Mouse (Mus musculus) gonadal fat pad, adult 2 months (tissue): ENCODE data around the gene Ereg. TPM values are rescaled to one million over a fixed set of nuclear protein-coding genes. Genes with fewer than 3 reads are reported as not detected.

Experiments used
- DNase-seq: peaks from one replicate; pipeline ENCODE4 v3.0.0-alpha.2; 2012; ENCODE audit warnings: low read depth
- polyA plus RNA-seq: library from polyadenylated mRNA; depleted of rRNA; stranded (reverse); fragments of >200 nt; gene quantifications from 2 replicates; pipeline ENCODE4 v1.2.3, GENCODE M21; 2012; rRNA removed

The Ereg gene
- polyA plus RNA-seq = 0.03 and 0.04 TPM in 2 replicates

DNA sequence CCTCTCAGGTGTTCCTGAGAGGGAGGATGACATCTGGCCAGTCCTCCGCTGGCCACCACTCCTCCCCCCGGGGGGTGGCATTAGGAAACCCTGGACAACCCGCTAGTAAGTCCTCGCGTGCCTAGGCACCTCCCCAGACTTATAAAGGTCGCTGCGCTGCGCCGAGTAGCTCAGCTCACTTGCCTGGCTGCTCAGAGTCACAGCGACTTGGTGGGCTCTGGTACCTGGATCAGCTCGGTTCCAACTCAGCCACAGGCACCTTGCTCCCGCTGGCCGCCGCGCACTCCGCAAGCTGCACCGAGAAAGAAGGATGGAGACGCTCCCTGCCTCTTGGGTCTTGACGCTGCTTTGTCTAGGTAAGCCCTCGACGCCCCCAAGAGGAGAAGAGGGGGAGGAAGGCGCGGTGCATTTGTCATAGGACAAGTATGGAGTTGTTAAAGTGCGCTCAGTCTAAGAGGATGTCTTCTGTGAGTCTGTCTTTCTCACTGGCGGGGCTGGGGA is at the start of gene Ereg:
TSS of gene Ereg (plus strand) at position 173 of the 501 bp plus-strand sequence.
- no peak for DNase-seq

DNA sequence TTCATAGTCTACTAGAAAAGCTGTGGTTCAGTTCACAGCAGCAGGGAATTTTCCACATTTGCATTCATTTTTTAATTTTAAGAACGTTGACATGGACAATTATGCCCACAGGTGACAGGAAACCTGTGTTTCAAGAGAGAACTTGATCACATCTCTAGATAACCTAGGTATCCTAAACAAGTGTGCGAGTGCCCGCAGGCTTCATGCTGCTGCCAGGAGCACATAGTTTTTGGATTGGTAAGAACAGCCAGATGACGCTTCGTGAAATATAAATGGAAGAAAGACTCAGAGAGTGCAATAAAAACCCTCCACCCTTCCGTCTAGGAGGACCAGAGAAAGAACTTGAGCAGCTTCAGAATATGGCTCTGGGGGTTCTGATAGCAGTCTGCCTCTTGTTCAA is 47.3 kb upstream of the Ereg start, which contains the start of gene Epgn:
TSS of gene Epgn (plus strand) at position 301 of the 400 bp plus-strand sequence.
- DNase-seq = no peak

DNA sequence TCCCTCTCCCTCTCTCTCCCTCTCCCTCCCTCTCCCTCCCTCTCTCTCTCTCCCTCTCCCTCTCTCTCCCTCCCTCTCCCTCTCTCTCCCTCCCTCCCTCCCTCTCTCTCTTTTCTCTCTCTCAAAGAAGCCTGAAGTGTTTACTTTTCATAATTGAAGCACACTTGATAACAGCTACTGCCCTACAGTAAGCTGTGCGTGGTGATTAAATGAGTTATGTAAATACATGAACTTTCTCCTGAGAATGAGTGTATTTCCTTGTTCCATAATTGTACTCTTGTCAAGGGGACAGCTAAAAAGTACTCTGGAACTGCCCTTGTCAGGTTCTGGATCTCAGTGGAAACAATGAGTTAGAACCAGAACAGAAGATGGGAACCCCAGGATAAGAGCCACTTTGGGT is 46.6 kb upstream of the Ereg start:
- DNase-seq = no peak

- no peak for DNase-seq
These were observed 43.8 kb upstream of the Ereg start for GRCm38 (mm10) chr5:91030629-91031028.

DNA sequence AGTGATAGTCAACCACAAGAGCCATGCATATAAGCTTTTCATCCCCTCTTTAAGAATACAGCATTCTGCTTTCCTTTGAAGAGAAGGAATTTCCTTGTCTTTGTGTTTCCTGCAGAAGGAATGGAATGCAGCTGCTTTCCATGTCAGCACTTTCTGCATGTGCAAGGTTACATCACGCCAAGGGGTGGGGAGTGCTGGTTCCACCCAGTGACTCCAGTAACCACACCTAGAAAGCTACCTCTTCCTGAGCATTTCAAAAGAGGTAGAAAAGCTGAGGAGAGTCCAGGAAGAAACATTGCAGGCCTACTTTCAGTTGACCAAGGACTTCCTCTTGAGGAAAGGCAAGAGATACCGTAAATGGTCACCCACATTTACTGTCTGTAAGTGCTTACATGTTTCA is 39.1 kb upstream of the Ereg start:
- no peak for DNase-seq

GRCm38 (mm10) chr5:91036628-91037027 is 37.8 kb upstream of the Ereg start:
- DNase-seq = peak; percentile 83

DNA sequence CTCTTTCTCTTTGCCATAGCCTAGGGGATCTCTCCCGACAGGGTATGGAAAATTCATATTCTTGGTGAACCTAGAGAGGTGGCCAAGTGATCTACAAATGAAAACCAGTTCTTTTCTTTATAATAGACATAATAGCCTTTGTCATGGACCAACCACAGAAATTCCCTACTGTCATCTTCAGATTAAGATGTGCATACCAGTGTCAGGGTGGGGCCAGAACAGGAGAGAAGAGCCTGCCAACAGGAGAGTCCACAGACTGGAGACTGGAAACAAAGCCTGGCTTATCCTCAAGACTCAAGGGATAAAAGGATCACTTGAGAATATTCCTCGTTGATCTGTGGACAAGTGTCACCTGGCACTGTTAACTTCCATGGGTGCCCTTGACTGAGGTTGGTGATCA is 36.7 kb upstream of the Ereg start:
- DNase-seq = no peak

DNA sequence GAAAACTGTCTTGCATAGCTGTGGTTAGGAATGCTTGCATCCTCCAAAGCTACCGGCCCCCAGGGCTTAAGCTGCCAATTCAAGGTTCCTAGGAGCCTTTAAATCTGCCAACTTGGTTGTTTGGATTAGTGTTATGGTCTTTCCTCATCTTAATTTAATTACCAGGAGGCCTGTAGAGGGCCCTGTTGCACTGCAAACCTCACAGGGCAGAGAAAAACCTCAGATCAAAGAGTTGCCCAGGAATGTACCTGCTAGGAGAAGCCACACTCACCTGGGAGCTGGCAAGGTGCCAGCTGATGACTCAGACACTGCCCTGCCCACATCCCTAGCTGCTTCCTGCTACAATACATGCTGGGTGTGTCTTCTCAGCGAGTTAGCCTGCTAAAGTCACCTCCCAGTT is 35.9 kb upstream of the Ereg start:
- DNase-seq = peak; percentile 72

DNA sequence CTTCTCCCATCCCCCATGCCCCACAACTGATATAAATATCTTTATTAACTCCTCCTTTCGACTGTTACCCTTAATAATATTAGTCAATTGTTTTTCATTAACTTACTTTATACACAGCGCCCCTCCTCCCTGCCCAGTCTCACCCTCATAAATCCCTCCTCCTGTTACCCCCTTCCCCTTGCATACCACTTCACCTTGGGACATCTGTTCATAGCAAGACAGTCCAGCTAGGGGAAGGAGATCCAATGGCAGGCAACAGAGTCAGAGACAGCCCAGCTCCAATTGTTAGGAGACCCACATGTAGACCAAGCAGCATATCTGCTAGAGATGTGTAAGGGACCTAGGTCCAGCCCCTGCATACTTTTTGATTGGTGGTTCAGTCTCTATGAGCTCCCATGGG is 35.5 kb upstream of the Ereg start:
- no peak for DNase-seq

GRCm38 (mm10) chr5:91047987-91048386 is 26.4 kb upstream of the Ereg start:
- no peak for DNase-seq

DNA sequence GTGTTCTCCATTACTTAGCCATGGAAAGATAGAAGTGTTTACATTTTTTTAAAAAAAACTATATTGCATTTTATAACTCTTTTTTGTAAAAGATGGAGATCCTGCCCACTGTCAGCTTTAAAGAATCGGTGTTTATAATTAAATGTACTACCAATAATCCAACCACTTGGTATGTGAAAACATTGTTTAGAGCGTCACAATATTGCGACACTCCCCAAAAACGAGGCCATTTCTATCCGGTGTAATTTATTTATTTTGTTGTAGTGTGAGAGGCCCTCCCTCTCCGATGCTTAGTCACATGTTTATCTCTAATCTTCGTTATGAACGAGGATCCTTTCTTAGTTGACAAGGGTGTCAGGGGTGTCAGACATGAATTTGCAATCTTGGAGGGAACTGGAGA is 26.0 kb upstream of the Ereg start:
- no peak for DNase-seq

- no peak for DNase-seq
These were observed 2.1 kb upstream of the Ereg start for GRCm38 (mm10) chr5:91072340-91072739.

DNA sequence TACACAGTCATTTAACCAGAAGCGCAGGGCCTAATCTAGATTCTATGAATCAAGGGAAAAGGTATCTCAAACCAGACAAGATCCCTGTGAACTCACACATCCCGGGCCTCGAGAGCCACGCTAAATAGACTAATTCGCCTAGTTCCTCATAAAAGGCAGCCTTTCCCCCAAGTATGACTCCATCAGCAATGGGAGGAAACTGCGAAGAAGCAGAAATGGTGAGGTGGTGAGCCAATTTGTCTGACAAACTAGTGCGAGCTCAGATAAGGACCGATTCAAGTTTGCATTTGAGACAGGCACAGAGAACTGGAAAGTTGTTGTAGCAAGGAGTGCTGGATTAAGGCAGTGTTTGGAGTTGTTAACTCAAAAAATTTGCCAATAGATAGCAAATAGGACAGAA is 796 bp upstream of the Ereg start:
- no peak for DNase-seq

DNA sequence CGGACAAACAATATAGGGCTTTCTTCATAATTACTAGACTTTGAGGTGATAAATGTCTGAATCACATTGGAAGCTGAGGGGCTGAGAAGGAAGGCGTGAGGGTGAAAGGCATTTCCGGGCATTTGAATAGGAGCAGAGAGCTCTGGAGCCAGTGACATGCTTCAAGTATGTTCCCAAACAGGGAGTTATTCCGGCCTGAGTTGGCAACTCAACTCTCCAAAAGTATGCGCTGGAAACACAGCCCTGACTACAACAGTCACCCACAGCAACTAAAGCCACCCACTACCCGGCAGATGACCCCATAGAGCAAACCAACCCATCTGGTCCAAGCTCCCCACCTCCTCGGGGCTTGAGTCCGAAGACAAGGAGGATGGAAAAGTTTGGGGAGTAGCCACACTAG is 396 bp upstream of the Ereg start:
- DNase-seq = no peak

DNA sequence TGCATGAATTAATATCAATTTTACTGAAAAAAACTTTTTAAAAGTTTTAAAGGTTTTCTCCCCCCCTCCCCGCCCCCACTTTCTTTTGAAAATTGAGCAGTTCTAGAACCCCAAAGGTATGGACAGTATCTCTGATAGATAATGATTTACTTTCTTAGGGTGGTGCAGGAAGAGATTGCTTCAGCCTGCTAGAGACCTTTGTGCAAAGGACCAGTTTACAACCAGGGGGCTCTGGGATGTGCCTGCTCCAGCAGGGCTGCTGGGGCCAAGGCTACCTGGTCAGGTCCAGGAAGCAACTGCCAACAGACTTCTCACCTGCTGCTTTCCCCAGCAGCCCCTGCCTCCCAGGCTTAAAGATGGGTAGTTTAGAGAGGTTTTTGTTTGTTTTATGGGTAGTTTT is 599 bp downstream of the Ereg start:
- no peak for DNase-seq

GRCm38 (mm10) chr5:91083016-91083415 is 8.6 kb downstream of the Ereg start:
- peak; percentile 24 for DNase-seq

- DNase-seq = no peak
These were observed 10.9 kb downstream of the Ereg start for GRCm38 (mm10) chr5:91085291-91085690.

DNA sequence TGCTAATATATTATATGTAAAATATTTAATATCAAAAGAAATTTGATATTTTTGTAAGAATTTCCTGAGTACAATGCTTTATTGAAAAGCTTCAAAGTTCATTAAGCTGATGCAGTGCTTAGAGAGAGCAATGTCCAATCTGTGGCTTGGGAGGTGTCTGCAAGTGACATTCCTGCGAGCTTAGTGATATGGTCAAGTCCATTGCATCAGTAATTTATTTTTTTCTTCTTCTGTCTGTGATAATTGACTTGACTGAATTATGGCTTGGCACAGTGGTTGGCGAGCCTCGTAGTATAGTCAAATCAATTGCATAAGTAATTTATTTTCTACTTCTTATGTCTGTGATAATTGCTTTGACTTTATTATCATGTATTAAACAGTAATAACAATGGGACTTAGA is 15.9 kb downstream of the Ereg start:
- DNase-seq = no peak

DNA sequence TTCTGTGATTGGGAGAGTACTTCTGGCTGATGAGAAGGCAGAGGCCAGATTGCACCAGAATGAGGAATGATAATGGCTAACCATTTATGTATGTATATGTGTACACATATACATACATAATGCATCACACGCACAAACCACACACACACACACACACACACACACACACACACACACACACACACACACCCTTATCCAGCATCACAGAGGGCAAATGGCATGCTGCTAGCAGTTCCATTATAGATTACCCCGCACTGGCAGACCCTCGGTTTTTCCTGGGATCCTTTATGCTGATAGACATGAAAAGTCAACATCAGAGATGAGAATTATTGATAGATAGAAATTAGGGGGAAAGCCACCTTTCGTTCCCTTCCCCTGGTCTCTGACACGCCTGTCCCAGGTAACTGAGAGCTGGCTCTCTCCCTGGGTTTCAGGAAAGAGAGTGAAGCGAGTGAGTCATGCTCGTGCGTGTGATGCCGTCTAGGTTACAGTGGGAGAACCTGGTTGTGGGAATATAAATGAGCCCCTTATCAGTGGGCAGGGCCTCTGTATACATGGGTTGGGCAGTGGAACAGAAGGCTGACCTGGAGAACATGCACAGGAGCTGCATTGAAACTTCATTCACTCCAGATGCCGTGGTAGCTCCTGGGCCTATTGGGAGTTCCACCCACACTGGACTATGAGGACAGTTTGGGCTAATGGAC is 23.6 kb downstream of the Ereg start:
- no peak for DNase-seq

DNA sequence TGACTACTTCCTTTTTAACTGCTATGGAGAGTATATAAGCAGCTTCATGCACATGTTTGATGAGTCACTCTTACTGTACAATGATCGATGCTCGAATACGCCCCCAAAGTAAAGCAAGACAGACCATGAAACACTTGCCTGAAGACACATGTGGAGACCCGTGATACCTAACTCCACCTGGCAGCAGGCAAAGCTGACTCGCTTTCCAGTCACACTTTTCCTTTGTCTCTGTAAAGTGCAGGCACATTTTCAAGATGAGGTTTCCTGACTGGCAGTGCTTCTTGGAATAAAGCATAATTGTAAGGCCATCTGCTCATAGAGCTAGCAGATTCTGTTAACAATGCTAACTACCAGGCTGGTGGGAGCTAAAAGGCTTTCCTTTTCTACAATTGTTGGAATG is 27.3 kb downstream of the Ereg start:
- DNase-seq = no peak

DNA sequence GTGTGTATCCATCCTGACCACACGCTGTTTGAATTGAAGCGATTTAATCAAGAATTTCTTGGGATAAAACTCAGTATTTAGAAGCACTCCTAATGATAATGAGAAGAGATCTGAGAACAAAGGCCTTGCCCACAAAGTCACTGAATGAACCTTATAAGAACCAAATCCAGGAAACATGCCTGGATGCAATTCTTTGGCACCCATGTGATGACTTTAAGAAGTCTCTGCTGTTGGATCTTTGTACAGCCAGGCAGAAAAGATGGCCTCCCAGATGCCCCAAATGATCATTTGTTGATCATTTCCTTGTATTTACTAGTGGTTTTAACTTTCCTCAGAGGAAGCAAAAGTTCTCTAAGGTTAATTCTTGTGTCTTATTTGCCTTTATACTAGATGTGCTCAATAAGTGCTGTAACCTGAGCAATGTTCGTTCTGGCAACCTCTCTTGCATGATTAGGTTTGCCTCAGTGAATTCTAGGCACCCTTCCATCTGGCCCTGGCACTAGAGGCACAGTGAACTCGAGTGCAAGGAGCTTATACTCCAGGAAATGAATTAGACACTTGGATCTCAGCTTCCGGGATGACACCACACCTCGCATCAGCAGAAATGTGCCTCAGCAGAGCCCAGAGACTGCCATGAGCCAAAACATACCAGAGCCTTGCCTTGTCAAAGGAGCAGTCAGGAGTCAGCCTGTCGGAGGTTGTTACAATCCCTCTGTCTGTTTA is 29.7 kb downstream of the Ereg start:
- DNase-seq = no peak

DNA sequence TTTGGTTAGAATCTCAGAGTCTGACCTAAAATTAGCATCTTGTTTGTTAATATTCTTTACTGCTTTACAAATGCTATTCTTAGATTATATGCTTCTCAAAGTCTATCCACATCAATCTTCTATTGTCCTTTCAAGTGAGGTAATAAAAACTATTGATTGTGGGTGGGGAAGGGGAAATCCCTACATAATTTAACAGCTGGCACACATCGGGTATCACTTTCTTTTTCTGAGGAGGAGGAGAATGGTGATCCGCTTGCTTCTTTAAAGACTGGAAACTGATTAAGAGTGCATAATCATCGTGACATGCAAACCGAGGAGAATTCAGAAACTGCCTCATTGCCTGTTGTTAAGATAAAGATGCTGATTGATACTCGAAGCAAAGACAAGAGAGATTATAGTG is 31.8 kb downstream of the Ereg start:
- DNase-seq = no peak

- DNase-seq = no peak
These were observed 35.7 kb downstream of the Ereg start for GRCm38 (mm10) chr5:91110023-91110670.
